Mouse (Mus musculus) intestine, postnatal 0 days (tissue): ENCODE results near the gene Cib3. TPM values are rescaled to one million over a fixed set of nuclear protein-coding genes. Genes with fewer than 3 reads are reported as not detected.

Experiments used
- ATAC-seq: fragments of 200-750 bp; cut with Nextera tagmentation; 2 replicates; pipeline ENCODE4 v1.8.0; 2017; ENCODE audit warnings: mild to moderate bottlenecking, moderate TSS enrichment, moderate library complexity
- H3K27ac ChIP-seq: fragments of 300-500 bp; sonication (generic); 2 replicates; pipeline ENCODE4 v1.5.1; 2014; ENCODE audit warnings: mild to moderate bottlenecking, low read depth, low read length, moderate library complexity
- H3K27me3 ChIP-seq: fragments of 300-500 bp; sonication (generic); replicated peaks from 2 replicates; pipeline ENCODE4 v1.6.1; 2014; ENCODE audit warnings: low read length, mixed read lengths; ENCODE audit not compliant: control insufficient read depth, insufficient read depth
- H3K36me3 ChIP-seq: fragments of 300-500 bp; sonication (generic); 2 replicates; pipeline ENCODE4 v1.6.1; 2014; ENCODE audit warnings: mild to moderate bottlenecking, moderate library complexity; ENCODE audit not compliant: control insufficient read depth, insufficient read depth
- H3K4me1 ChIP-seq: fragments of 300-500 bp; sonication (generic); replicated peaks from 2 replicates; pipeline ENCODE4 v1.6.1; 2014; ENCODE audit warnings: antibody characterized with exemption, low read length, mixed read lengths; ENCODE audit not compliant: control insufficient read depth, insufficient read depth
- H3K4me2 ChIP-seq: fragments of 300-500 bp; sonication (generic); replicated peaks from 2 replicates; pipeline ENCODE4 v1.6.1; 2014; ENCODE audit warnings: low read depth, mild to moderate bottlenecking, moderate library complexity
- H3K4me3 ChIP-seq: fragments of 300-500 bp; sonication (generic); 2 replicates; pipeline ENCODE4 v1.5.1; 2014; ENCODE audit warnings: low read depth, low read length
- H3K9ac ChIP-seq: fragments of 300-500 bp; sonication (generic); 2 replicates; pipeline ENCODE4 v1.6.1; 2014; ENCODE audit warnings: mild to moderate bottlenecking, low read depth, low read length
- H3K9me3 ChIP-seq: fragments of 300-500 bp; sonication (generic); 2 replicates; pipeline ENCODE4 v1.6.1; 2016; ENCODE audit warnings: mixed run types; ENCODE audit not compliant: control insufficient read depth
- CTCF ChIP-seq: sonication (generic); IDR thresholded peaks from 2 replicates; pipeline ENCODE4 v1.5.1; 2016; ENCODE audit warnings: low read depth, mild to moderate bottlenecking, control low read depth, antibody characterized with exemption, moderate library complexity
- WGBS: fragments of 180-500 bp; shearing (Covaris S2); extraction: QIAGEN DNeasy Blood & Tissue Kit; methylation state at CpG from one replicate; pipeline ENCODE4 v1.1.7; 2014; 5-methylcytosine and 5-hydroxymethylcytosine counted together
- polyA plus RNA-seq: library from polyadenylated mRNA; unstranded; fragments of >200 nt; fragmentation: Nextera tagmentation; extraction: Ambion mirVana; gene quantifications from 2 replicates; pipeline ENCODE4 v1.2.1, GENCODE M21; 2015

Gene Cib3
- polyA plus RNA-seq, 1 experiment from 2014 or later = 0.16 TPM

DNA sequence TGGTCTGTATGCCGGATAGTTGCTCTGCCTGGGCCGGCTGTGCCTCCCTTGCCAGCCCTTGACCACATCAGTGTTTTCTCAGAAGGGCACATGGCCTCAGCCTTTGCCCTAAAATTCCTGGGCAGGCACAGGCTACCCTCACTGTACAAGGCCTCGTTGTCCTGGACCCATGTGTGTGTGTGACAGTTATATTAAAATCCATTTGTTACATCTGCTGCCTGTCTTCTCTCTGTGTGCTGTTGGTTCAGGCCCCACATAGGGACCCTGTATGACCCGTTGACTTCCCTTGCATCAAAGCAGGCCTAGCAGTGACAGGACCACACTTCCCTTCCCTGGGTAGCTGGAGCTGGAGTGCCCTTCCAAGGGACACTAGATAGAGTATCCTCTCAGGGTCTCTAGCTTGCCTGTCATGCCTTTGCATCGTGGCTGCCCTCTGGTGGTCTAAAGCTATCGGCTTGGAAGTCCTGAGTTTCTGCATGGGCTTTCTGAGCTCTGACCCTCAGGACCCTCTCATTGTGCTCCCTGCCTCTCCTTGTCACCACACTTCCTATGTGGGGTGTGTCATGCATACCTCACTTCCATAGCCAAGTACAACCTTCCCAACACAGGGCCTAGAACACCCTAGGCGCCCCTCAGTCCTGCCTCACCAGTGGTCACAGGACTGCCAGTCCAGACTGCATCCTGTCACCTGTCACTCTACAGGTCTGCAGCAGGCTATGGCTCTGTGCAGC is 44.7 kb upstream of the Cib3 start:
- peak; percentile 78 for TF ChIP-seq CTCF
- H3K4me2 ChIP-seq = no peak overlapping the region
- no peaks in the 10 kb centered on the region for H3K4me1 ChIP-seq
- no peak for ATAC-seq
- no peak overlapping the region for H3K9ac ChIP-seq
- no peak overlapping the region for H3K27ac ChIP-seq
- no peaks in the 10 kb centered on the region for H3K9me3 ChIP-seq
- H3K4me3 ChIP-seq = no peak overlapping the region
- H3K27me3 ChIP-seq = no peaks in the 10 kb centered on the region
- H3K36me3 ChIP-seq = peaks cover 26% of the 10 kb centered on the region
- 55% methylated on average over 7 of the region's 7 CpGs for WGBS

DNA sequence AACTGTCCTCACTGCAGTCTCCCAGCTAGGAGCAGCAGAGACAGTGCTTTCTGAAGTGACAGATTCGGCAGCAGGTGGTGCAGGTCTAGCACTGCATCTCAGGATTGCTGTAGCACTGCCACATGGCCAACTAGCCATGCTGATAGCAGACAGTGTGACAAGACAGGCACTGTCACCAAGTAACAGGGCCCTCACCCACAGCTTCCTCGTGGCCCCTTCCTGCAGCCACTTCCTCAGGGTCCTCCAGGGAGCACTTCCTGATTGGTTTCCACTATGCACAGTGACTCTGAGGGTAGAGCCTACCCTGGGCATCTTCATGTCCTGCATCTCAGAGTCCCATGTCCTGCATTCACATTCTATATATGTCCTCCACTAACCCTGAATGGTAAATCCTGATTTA is 32.0 kb upstream of the Cib3 start:
- no peak overlapping the region for H3K4me2 ChIP-seq
- H3K36me3 ChIP-seq = peaks cover 27% of the 10 kb centered on the region; the same call in 1 of the 2 replicates
- no peak overlapping the region for H3K27ac ChIP-seq
- H3K4me3 ChIP-seq = no peak overlapping the region
- 49% methylated on average over 2 of the region's 2 CpGs for WGBS
- no peaks in the 10 kb centered on the region for H3K9me3 ChIP-seq
- H3K4me1 ChIP-seq = 0 out of 2 replicates have a peak, but pooled peaks cover 3% of the 10 kb centered on the region
- no peak for TF ChIP-seq CTCF
- no peaks in the 10 kb centered on the region for H3K27me3 ChIP-seq
- ATAC-seq = no peak
- H3K9ac ChIP-seq = no peak overlapping the region

DNA sequence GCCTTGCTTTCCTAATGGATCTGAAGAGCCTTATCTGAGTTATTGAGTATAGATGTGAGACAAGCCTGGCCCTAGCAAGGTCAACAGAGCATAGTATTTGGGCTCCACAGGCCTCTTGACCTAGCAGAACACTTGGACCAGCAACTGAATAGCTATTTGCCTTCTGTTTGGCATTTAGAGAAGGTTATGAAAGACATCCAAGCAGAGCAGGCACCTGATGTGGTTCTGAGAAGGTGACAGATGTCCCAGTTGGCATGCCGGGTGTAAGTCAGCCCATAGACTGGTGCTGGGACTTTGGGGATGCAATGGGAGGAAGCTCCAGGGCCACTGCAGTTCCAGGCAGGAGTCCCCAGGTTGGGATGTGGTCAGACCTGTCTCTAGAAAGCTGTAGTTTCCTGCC is 29.6 kb upstream of the Cib3 start:
- ATAC-seq = no peak
- H3K9ac ChIP-seq = no peak overlapping the region
- H3K4me2 ChIP-seq = no peak overlapping the region
- no peaks in the 10 kb centered on the region for H3K27me3 ChIP-seq
- H3K4me3 ChIP-seq = no peak overlapping the region
- no peaks in the 10 kb centered on the region for H3K9me3 ChIP-seq
- no peak for TF ChIP-seq CTCF
- 0 out of 2 replicates have a peak, but pooled peaks cover 3% of the 10 kb centered on the region for H3K4me1 ChIP-seq
- peak overlapping the region; percentile 7; the same call in 1 of the 2 replicates for H3K27ac ChIP-seq
- 95% methylated on average over 1 of the region's 1 CpGs for WGBS
- H3K36me3 ChIP-seq = peaks cover 23% of the 10 kb centered on the region; the same call in 1 of the 2 replicates

DNA sequence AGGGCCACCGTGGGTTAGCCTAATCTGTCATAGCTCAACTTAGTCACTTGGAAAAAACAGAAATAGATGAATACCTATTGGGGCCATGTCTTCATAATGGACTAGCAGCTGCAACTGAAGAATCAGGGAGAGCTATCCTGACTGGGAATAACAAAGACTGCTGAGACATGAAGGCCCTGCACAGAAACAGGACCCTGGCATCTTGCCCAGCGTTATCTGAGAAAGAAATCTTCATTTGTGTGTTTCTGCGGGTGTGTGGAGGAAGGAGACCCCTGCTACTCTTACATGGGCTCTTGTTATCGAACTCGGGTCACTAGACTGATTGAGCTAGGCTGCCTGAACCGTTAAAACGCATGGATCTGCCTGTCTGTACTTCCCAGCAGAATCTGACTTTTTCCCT is 28.3 kb upstream of the Cib3 start:
- Histone ChIP-seq H3K4me1 (0 out of 2 replicates have a peak, but pooled peaks cover 3% of the 10 kb centered on the region), H3K4me3 (peak overlapping the region; percentile 80), H3K4me2 (peak overlapping the region; percentile 73), H3K27ac (peak overlapping the region; percentile 35; the same call in 1 of the 2 replicates), H3K27me3 (no peaks in the 10 kb centered on the region), H3K9me3 (no peaks in the 10 kb centered on the region), H3K36me3 (peaks cover 11% of the 10 kb centered on the region; the same call in 1 of the 2 replicates), H3K9ac (no peak overlapping the region)
- no peak for TF ChIP-seq CTCF
- no peak for ATAC-seq
- 64% methylated on average over 7 of the region's 7 CpGs for WGBS

DNA sequence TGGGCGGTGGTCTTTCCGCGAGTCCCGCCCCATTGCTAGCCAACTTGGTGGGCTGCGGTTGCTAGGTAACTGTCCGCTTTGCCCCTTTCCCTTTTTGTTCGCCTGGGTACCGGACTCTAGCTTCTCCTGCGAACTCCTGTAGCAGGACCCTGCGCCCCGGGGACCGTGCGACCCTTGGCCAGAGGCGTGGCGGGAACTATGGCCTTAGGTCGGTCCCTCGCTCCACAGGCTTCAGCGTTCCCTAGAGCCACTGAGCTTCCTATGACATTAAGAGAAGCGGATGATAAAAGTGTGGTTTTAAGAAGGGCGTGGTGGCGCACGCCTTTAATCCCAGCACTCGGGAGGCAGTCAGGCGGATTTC is 27.7 kb upstream of the Cib3 start:
- ATAC-seq = peak; percentile 34
- WGBS = under 1% methylated on average over 24 of the region's 24 CpGs
- Histone ChIP-seq H3K4me2 (peak overlapping the region; percentile 73), H3K27ac (peak overlapping the region; percentile 91), H3K9me3 (no peaks in the 10 kb centered on the region), H3K36me3 (peaks cover 10% of the 10 kb centered on the region; the same call in 1 of the 2 replicates), H3K9ac (peak overlapping the region; percentile 64), H3K27me3 (no peaks in the 10 kb centered on the region), H3K4me1 (0 out of 2 replicates have a peak, but pooled peaks cover 3% of the 10 kb centered on the region), H3K4me3 (peak overlapping the region; percentile 80)
- no peak for TF ChIP-seq CTCF

DNA sequence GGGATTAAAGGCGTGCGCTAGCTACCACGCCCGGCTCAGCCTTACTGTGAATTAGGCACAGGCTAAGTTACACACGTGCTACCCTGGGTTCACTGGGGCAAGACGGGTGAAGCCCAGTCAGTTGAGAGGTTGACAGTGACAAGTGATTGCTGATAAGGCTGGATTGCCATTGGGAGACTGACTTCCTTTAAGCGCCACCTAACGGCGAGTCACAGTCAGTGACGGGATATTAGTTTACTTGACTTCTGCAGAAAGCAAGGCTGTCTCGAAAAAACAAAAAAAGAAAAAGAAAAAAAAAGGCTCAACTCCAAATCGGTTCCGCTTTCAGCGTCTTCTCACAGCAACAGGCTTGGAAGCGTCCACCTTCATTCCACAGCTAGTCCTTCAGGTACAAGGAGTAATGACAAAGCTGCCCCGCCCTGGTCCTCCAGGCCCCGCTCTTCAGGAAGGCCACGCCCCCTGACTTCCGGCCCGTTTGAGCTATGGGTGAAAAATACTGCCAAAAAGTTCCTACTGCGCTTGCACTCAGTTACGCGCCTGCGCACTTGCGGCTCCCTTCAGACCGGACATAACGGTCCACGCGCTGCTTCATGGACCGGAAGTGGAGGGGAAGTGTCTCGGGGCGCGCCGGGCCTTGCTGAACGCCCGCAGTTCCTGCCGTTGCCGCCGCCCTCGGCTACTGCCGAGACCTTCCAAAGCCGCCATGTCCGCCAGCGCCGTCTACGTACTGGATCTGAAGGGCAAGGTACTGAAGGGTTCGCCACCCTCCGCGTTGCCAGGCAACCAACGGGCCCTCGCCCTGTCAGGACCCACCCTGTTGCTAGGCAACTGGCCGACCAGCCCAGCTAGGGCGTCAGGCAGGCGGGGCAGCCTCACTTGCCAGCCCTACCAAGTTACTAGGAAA is 27.1 kb upstream of the Cib3 start, which contains the start of gene Ap1m1:
Ap1m1 (plus strand) TSS at position 520 of the 904 bp plus-strand sequence.
- peak; percentile 90 for TF ChIP-seq CTCF

More for the DNA sequence above, 27.1 kb upstream of the Cib3 start, which contains the start of gene Ap1m1:
- peak; percentile 95 for ATAC-seq
- Histone ChIP-seq H3K4me3 (peak within 1 kb of the TSS; percentile 80), H3K4me1 (0 out of 2 replicates have a peak, but pooled peaks cover 3% of the 10 kb centered on the region), H3K36me3 (peaks cover 10% of the 10 kb centered on the region; the same call in 1 of the 2 replicates), H3K27me3 (no peaks in the 10 kb centered on the region), H3K4me2 (peak within 1 kb of the TSS; percentile 73), H3K9me3 (no peaks in the 10 kb centered on the region), H3K27ac (peak within 1 kb of the TSS; percentile 91), H3K9ac (peak within 1 kb of the TSS; percentile 64)
- WGBS = under 1% methylated on average over 54 of the region's 54 CpGs
